Mouse (Mus musculus) v-Abl transformed pro-B cells (cell line): ENCODE data around the gene Pex26.

Experiments
- in situ Hi-C, 2 experiments: fragments of 400-800 bp; cut with MboI; formaldehyde crosslinking; loops; one replicate each; pipeline ENCODE4 v1.15.1; 2025; ENCODE audit not compliant: unreplicated experiment in 2 of 2

The Pex26 gene

DNA sequence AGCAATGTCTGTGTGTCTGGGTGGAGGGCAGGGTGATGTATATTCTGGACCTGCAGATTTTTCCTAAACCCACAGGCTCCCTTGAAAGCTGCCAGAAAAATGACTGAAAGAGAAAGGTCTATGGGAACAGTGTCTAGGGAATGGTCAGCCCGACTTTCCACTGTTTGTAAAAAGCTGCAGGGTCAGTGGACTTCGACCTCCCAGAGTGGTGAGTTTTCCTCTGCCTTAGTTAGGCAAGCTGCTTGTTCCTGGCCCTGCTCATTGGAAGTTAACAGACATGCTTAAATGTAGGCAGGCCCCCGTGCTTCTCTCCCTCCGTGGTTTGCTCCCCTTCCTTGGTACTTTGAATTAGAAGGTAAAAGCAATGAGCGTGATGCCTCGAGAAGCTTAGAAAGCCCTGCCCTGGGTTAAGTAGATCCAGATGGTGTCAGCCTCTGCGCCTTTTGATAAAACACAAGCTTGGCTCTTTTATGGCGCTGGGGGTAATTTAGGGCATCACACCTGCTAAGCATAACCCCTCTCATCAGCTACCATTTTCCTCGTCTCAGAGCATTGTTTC, 14.4 kb downstream of the Pex26 start:
- in situ Hi-C loops = no loop called here

DNA sequence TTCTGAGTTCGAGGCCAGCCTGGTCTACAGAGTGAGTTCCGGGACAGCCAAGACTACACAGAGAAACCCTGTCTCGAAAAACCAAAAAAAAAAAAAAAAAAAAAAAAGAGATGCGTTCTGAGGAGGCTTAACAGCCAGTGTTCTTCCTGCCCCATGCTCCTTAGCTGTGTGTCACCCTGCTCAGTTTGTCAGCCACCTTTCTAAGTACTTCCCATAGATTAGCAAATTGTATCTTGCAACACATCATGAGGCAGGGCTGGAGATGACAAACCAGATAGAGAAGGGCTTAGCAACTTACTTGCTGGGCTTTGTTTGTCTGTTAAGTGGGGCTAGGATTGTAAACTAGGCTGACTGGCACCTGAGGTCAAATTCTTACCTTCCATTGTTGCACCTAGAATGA, 17.0 kb downstream of the Pex26 start:
- in situ Hi-C loops = no loop called here

DNA sequence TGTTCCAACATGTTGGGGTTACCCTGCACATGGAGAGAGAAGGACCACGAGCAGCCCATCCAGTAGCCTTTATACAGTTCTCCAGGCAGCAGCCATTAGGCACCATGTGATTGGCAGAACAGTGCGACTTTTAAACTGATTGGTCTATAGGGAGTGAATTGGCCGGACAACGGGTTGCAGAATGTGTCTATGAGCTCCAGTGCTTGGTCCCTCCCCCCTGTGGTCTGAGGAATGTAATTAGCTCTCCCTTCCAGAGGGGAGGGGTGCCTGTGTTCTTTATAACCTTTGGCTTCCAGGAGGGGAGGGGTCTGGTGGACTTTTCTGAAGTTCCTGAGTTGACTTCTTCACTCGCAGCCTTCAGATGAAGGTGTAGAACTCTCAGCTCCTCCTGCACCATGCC, 18.6 kb downstream of the Pex26 start:
- in situ Hi-C loops = no loop called here

DNA sequence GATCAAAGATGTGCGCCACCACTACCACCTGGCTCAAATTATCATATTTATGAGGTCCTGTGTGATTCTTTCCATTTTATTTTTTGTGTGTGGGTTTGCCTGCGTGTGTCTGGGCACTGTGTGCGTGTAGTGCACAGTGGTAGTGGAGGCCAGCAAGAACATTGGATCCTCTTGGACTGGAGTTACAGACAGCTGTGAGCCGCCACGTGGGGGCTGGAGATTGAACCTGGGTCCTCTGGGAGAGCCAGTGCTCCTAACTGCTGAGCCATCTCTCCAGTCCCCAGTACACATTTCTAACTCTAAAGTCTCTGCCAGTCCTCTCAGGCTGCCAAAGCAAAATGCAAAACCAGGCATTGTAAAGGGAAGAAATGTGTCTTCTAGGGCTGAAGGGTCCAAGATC, 23.0 kb downstream of the Pex26 start:
- in situ Hi-C loops = no loop called here

DNA sequence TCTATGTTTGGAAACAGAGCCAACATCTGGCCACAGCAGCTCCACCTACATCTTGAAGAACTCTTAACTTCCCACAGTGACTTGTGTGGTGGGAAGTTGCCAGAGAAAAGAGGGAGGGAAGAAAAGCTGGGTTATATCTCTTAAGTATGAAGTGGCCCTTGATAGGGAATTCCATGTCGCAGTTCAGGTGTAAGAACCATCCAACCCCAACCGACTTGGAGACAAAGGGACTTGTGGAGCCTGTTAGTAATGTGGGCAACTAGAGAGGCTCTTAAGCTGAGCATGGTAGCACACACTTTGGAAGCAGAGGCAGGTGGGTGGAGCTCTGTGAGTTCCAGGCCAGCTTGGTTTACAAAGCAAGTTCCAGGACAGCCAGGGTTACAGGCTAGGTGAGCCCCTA, 26.1 kb downstream of the Pex26 start:
- in situ Hi-C loops = no loop called here

DNA sequence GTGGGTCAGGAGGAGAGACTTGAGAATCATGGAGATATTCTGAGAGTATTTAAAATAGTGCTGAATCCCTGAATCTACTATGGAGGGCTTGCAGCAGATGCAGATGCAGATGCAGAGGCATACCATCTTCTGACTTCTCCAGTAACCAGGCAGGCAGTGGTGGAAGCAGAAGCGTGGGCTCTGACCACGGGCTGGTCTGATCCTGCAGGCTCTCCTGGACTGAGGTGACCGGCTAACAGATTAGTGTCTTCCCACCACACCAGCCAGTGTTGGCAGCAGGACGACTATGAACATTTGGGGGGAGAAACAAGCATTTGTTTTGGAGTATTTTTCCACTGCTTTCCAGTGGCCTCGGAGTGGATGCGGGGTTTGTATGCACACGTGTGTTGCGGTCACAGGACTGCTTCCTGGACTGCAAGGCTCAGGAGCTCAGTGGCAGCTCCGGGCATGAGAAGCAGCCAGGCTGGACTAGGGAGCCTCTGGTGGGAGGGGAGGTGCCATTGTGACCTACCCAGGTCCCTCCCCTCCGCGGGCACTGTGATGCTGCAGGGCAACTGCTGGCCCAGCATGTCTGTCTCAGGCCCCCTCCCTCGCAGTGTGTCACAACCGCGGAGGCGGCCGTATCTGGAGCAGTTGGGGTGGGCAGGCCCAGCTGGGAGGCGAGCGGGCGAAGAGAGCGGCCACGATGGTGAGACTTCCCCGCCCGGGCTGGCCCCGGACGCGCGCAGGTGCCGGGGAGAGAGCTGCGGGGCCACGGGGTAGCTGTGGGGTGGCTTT, 26.9 kb downstream of the Pex26 start, which contains the start of gene Tuba8:
Tuba8 (plus strand) TSS at position 548 of the 777 bp plus-strand sequence.
- in situ Hi-C loops = no loop called here

DNA sequence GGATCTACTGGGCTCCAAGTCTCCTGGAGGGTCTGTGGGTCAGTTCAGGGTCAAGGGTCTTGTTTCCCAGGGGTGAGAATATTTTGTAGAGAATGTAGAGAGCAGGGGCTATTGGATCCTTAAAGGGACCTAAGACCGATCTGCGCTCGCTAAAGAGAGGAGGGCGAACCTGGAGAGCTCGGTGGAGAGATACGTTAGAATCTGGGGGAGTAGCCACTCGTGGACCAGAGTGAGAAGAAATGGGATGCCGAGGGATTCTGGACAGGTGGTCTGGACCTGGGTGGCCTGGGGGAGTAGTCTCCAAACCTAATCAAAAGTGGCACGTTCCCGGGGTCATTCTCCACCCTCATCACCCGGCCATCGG, 27.4 kb downstream of the Pex26 start:
- in situ Hi-C loops = no loop called here

DNA sequence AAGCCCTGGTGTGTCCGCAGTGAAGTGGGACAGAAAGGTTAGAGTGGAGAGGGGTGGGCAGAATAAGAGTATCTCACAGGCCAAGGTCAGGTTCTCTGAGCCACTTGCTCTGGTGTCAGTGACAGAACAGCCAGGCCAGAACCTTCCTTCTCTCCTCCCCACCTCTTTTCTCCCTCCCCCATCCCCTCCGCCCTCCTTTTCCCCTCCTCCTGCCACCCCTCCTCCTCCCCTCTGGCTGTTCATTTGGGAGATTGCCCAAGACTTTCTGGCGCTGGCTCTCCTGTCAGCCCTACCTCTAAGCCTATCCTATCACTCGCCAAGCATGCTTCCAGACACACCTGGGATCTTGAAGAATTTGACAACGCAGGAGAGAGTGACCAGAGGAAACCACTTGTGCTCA, 28.3 kb downstream of the Pex26 start:
- in situ Hi-C loops = no loop called here

DNA sequence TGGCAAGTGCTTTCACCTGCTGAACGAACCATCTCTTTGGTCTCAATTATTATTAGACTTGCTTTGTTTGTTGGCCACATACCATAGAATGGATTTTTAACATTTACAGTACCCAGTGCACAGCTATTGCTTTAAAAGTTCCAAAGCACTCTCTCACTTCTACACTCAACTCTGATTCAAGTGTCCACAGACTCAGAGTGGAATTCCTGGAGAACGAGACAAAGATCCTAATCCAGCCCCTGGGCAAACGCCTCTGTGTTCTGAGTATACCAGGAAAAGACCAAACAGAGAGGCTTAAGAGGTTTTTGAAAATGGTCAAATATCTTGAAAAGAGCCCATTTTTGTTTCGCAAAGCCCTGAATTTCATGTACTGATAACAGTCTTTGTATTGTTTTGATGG, 29.5 kb downstream of the Pex26 start:
- in situ Hi-C loops = no loop called here

DNA sequence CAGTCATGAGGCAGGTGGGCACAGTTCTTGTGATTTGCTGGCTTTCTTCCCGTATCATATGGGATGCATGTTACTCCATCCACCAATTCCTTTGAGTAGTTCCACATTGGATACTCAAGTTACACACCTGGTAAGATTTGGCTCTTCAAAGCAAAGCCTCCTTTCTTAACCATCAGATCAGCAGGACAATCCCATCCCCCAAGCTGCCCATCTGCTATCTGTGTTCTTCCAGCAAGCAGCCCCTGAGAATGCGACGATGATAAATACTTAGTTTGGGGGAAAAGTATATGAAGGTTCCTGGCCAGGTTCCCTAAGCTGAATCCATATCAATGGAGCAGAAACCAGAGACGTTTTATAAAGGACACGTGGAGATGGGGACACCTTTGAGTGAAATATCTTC, 30.8 kb downstream of the Pex26 start:
- in situ Hi-C loops = no loop called here

DNA sequence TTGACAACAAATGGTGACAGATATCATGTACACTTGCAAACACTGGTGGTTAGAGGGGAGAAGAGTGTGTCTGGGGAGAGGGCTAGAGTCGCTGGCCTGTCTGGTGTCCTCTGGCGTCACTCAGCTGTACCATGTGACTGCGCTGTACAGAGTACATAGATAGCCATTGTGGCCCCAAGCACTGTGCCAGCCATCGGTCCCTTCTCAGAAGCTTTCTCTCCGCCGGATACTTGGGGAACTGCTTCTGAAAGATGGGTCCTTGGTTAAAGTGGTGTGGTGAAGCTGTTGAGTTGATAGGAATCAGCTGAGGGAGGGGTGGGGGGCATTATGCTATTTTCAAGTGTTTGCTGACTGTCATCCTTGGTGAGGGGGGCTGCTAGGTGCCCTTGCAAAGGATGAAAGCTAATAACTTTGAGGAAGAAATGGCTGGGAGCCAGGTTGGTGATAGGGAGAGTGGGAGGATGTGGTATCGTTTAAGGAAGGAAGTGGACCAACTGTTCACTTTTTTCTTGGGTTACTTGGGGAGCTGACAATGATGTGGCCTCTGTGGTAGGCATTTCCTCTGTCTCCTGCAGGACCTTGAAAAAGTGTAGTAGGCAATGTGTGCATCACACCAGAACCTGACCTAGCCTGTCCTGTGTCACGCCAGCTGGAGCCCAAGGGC, 31.3 kb downstream of the Pex26 start:
- in situ Hi-C loops = no loop called here

DNA sequence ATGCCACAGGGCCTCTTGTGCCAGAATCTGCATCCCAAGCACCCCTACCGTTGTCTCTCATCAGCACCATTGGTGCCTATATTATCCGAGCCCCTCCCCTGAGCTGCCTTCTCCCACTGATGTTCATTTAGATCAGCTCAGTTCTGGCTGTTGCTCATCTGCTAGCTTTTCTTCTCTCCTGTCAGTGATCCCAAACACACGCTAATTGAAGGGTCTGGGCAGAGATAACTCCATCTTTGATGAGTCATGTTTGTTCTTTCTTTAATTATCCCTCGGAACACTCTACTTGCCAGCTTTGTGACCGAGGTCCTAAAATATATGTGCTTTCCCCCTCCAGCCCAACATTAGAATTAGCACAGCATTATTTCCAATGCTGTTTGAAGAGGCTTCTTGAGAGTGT, 31.9 kb downstream of the Pex26 start:
- in situ Hi-C loops = no loop called here

DNA sequence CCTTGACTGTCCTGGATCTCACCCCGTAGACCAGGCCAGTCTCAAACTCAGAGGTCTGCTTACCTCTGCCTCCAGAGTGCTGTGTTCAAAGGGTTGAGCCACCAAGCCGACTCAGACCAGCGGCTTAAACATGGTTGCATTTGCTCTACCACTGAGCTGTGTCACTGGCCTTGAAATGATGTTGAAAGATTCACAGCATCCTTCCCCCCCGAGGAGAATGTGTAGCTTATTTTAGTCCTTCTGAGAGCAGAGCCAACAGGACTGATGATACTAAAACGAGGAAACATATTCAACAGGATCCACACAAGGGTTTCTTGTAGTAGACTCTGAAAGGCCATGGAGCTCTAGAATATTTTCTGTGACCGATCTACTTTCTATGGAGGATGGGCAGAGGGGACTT, 32.4 kb downstream of the Pex26 start:
- in situ Hi-C loops = no loop called here

DNA sequence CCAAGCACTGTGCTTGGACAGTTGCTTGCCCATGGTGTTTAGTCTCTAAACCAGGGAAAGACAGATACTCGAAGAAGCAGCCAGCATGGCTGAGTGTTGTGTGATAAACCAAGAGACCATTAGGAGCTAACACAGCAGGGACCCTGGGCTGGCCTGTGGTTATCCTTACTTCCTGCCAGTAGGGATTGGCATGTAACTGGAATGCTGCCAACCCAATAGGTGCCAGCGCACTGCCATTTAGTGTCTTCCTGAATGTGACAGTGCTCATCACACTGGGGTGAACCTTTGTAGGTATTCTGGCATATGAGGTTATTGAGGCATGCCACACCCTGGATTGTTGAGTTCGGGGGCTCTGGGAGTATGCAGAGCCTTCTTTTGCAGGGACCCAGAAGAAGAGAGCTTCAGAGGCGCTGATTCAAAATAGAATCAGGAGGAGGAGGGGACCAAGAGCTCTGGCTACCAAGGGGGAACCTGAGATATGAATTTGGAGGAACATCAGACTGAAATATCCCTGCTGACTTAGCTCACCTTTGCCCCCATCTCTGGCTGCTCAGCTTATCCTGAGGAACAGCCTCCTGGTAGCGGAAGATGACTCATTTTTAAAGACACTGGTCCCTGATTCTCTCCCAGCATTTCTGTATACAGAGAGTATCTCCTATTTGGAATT, 33.3 kb downstream of the Pex26 start:
- in situ Hi-C loops = no loop called here

DNA sequence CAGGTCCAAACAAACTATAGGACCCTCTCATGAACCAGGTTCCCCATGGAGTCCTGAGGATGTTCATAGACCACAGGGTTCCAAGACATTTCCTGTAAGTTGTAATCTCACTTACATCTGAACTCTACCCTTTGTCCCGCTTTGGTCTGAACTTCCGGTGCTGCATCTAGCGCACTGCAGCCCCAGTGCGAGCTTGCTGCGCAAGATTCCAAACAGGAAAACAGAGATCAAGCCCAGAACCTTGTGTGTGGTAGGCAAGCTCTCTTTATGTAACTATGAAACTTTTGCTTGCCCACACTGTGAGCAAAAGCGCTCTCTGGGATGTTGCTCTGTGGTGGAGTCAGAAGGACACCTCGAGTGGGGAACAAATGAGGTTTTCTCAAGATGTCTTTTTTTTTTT, 34.5 kb downstream of the Pex26 start:
- in situ Hi-C loops = no loop called here

DNA sequence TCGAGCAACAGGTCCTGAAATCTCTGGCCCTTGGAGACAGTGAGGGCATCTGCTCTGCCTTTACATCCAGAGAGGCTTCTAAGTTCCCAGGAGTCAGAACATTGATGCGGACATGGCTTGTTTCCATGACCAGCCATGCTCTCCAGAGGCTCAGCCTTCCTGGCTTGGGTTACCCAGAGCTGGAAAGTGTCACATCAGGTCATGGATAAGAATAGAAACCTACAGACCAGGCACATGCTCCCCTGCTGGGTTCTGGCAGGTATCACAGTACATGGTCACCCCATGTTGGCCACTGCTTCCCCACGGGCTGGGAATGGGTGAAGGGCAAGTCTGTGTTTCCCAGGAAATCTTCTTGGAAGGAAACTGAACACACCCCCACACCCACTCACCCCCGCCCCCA, 35.9 kb downstream of the Pex26 start:
- in situ Hi-C loops = no loop called here

DNA sequence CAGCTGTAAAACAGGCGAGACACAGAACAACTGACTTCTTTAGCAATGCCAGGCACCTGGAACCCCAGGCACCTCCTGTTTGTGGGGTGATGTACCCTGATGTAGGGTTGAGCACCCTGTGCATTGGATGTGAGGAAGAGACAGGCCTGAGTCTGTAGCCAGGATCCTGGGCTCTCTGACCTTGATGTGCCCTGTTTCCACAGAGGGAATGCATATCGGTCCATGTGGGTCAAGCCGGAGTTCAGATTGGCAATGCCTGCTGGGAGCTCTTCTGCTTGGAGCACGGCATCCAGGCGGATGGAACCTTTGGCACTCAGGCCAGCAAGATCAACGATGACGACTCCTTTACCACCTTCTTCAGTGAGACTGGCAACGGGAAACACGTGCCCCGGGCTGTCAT, 36.7 kb downstream of the Pex26 start:
- in situ Hi-C loops = no loop called here

DNA sequence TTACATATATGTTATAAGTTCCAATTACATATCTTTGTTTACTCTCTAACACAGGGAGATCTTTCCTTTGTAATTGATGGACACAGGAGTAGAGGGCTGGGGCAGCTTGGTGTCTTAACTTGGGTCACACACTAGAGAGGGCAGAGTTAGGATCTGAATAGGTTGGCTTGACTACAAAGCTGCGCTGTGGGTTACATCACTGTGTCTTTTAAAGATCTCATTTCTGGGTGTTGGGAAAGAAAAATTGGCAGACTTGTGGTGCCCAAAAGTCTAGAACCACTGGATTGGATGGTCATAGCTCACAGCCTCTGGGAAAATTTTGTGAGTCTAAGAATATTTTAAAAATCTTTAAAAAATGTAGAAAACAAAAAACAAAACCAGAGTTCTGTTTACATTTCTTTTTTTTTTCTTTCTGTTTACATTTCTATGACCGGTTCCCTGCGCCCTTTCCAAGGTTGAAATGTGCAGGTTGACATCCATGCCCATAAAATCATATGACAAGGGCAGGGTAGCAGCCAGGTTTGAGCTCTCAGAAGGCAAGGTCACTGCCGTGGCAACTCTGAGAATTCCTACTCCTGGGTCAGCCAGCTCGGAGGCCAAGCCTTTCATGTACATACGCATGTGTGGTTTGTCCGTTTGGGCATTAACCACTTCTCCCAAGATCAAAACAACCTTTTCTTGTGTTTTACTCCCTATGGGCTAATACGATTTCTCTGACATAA, 38.6 kb downstream of the Pex26 start:
- in situ Hi-C loops = no loop called here

DNA sequence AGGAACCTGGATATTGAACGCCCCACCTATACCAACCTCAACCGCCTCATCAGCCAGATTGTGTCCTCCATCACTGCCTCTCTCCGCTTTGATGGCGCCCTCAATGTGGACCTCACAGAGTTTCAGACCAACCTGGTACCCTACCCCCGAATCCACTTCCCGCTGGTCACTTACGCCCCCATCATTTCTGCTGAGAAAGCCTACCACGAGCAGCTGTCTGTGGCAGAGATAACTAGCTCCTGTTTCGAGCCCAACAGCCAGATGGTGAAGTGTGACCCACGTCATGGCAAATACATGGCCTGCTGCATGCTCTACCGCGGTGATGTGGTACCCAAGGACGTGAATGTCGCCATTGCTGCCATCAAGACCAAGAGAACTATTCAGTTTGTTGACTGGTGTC, 39.5 kb downstream of the Pex26 start:
- in situ Hi-C loops = no loop called here

DNA sequence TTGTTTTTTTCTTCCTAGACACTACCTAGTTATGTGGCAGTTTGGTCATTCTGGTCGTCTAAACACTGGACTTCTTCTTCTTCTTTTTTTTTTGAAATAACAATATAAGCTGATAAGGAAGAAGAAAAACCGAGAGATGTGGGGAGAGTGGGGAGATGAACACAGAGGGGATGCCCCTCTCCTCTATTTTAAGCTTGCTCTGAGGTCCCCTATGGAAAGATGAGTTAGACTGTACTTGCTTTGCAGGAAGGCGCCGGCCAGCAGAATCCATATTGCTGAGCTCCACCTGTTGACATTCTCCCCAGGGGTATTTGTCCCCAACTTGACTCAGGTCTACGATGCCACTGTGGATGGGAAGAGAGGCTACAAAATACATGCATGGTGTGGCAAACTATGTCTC, 40.6 kb downstream of the Pex26 start:
- in situ Hi-C loops = no loop called here

DNA sequence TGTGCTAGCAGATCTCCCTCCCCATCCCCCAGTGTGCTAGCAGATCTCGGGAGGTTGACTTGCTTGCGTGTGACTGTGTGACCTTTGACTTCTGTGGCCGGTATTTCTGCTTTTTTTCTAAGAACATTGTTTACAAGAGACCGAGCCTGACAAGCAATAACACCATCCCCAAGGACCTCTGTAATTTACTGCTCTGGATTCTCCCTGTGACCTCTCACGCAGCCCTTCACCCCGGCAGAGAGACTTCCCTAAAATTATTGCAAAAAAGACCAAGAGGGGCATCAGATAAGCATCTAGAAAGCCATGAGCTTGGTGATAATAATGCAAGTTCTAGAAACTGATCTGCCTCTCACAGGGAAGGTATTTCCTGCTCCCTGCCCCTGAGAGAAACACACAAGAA, 41.5 kb downstream of the Pex26 start:
- in situ Hi-C loops = loop anchor here in 1 of 2 experiments (25.0 kb wide), 1 partner anchor 1312 kb away; no protein-coding TSS in a partner anchor
